Mouse (Mus musculus) myocyte (in vitro differentiated cells): ENCODE measurements around the gene Sox18. TPM values are rescaled to one million over a fixed set of nuclear protein-coding genes. Genes with fewer than 3 reads are reported as not detected.

Experiments
- H3K27me3 ChIP-seq: one replicate; pipeline ENCODE4 v1.6.1; 2011; ENCODE audit not compliant: control insufficient read depth, insufficient read depth, insufficient read length
- H3K36me3 ChIP-seq: one replicate; pipeline ENCODE4 v1.6.1; 2011; ENCODE audit not compliant: control insufficient read depth, insufficient read depth
- H3K4me2 ChIP-seq: one replicate; pipeline ENCODE4 v1.6.1; 2011; ENCODE audit warnings: low read depth, control low read depth
- H3K4me3 ChIP-seq: one replicate; pipeline ENCODE4 v1.5.1; 2011; ENCODE audit warnings: mild to moderate bottlenecking, control low read depth, moderate library complexity
- H3K79me2 ChIP-seq: one replicate; pipeline ENCODE4 v1.6.1; 2011; ENCODE audit not compliant: control insufficient read depth, insufficient read depth
- H3ac ChIP-seq: one replicate; pipeline ENCODE4 v1.6.1; 2011; ENCODE audit not compliant: control insufficient read depth, insufficient read length
- CEBPB ChIP-seq: IDR thresholded peaks from 2 replicates; pipeline ENCODE4 v1.6.1; 2011; ENCODE audit warnings: mild to moderate bottlenecking, moderate library complexity; ENCODE audit not compliant: poor library complexity, insufficient read depth, severe bottlenecking
- E2F4 ChIP-seq: IDR thresholded peaks from one replicate; pipeline ENCODE4 v1.6.1; 2011; ENCODE audit warnings: mild to moderate bottlenecking, control low read depth, moderate library complexity; ENCODE audit not compliant: insufficient read depth
- MAX ChIP-seq: IDR thresholded peaks from one replicate; pipeline ENCODE4 v1.6.1; 2011; ENCODE audit warnings: low read depth, mild to moderate bottlenecking, control low read depth
- MYOD1 ChIP-seq, 3 experiments: IDR thresholded peaks; one replicate each; pipeline ENCODE4 v1.6.1; 2011; ENCODE audit warnings: control low read depth in 2 of 3, low read depth in 2 of 3, mild to moderate bottlenecking in 2 of 3, moderate library complexity in 1 of 3; ENCODE audit not compliant: insufficient read length in 2 of 3, control insufficient read depth in 1 of 3
- MYOG ChIP-seq, 3 experiments: IDR thresholded peaks; one replicate each; pipeline ENCODE4 v1.6.1; 2011; ENCODE audit warnings: control low read depth in 2 of 3, low read depth in 2 of 3, mild to moderate bottlenecking in 2 of 3; ENCODE audit not compliant: insufficient read length in 2 of 3, control insufficient read depth in 1 of 3, insufficient read depth in 1 of 3
- POLR2A ChIP-seq: IDR thresholded peaks from one replicate; pipeline ENCODE4 v1.6.1; 2011; ENCODE audit warnings: low read depth, mild to moderate bottlenecking, control low read depth, moderate library complexity; ENCODE audit not compliant: insufficient read length
- POLR2AphosphoS2 ChIP-seq: IDR thresholded peaks from one replicate; pipeline ENCODE4 v1.6.1; 2011; ENCODE audit warnings: low read depth, control low read depth; ENCODE audit not compliant: insufficient read length
- REST ChIP-seq: IDR thresholded peaks from one replicate; pipeline ENCODE4 v1.6.1; 2011; ENCODE audit warnings: mild to moderate bottlenecking, control low read depth, moderate library complexity; ENCODE audit not compliant: insufficient read depth, insufficient read length
- SRF ChIP-seq: IDR thresholded peaks from one replicate; pipeline ENCODE4 v1.6.1; 2011; ENCODE audit warnings: low read depth; ENCODE audit not compliant: control insufficient read depth, insufficient read length
- TCF12 ChIP-seq: IDR thresholded peaks from one replicate; pipeline ENCODE4 v1.6.1; 2011; ENCODE audit warnings: mild to moderate bottlenecking, control low read depth; ENCODE audit not compliant: poor library complexity, insufficient read depth, severe bottlenecking
- TCF3 ChIP-seq: IDR thresholded peaks from one replicate; pipeline ENCODE4 v1.6.1; 2011; ENCODE audit warnings: low read depth, control low read depth; ENCODE audit not compliant: insufficient read length
- USF1 ChIP-seq: IDR thresholded peaks from one replicate; pipeline ENCODE4 v1.6.1; 2011; ENCODE audit warnings: low read depth, mild to moderate bottlenecking, control low read depth, moderate library complexity
- polyA plus RNA-seq: library from polyadenylated mRNA; unstranded; fragments of >200 nt; fragmentation: generic; extraction: Trizol; gene quantifications from one replicate; pipeline ENCODE4 v1.2.1, GENCODE M21; 2012; ENCODE audit warnings: missing spikeins

Sox18 gene
- polyA plus RNA-seq, 1 experiment, result 0.04 TPM

GRCm38 (mm10) chr2:181646626-181647472, 24.6 kb downstream of the Sox18 start:
- Histone ChIP-seq H3K4me2 (no peak overlapping the region), H3ac (no peak overlapping the region), H3K79me2 (no peaks in the 10 kb centered on the region), H3K36me3 (peaks cover 51% of the 10 kb centered on the region), H3K4me3 (no peak overlapping the region), H3K27me3 (no peaks in the 10 kb centered on the region)
- TF ChIP-seq POLR2A (no peak), POLR2AphosphoS2 (no peak), E2F4 (no peak), USF1 (no peak), MYOD1 (IDR thresholded peaks at IDR 0.05; ENCODE audit: control insufficient read depth in 1 of 3, insufficient read length in 2 of 3, low read depth in 2 of 3) (no peak), MYOG (IDR thresholded peaks at IDR 0.05; ENCODE audit: control insufficient read depth in 1 of 3, insufficient read depth in 1 of 3, insufficient read length in 2 of 3, low read depth in 2 of 3) (no peak), TCF12 (no peak), REST (no peak), SRF (no peak), TCF3 (no peak)

- Histone ChIP-seq H3K27me3 (no peaks in the 10 kb centered on the region), H3ac (no peak overlapping the region), H3K79me2 (no peaks in the 10 kb centered on the region), H3K4me2 (no peak overlapping the region), H3K36me3 (peaks cover 57% of the 10 kb centered on the region), H3K4me3 (no peak overlapping the region)
- TF ChIP-seq POLR2AphosphoS2, result no peak
- no peak for TF ChIP-seq REST
- no peak for TF ChIP-seq USF1
- TF ChIP-seq TCF12, result no peak
- TF ChIP-seq POLR2A, result no peak
- TF ChIP-seq CEBPB, result no peak
These were observed 25.8 kb downstream of the Sox18 start for GRCm38 (mm10) chr2:181645666-181646065.

- Histone ChIP-seq H3K79me2 (no peaks in the 10 kb centered on the region), H3K27me3 (no peaks in the 10 kb centered on the region), H3K4me2 (no peak overlapping the region), H3ac (no peak overlapping the region), H3K36me3 (peaks cover 52% of the 10 kb centered on the region), H3K4me3 (no peak overlapping the region)
- TF ChIP-seq USF1 (no peak), TCF3 (no peak), MYOD1 (IDR thresholded peaks at IDR 0.05; ENCODE audit: control insufficient read depth in 1 of 3, insufficient read length in 2 of 3, low read depth in 2 of 3) (no peak), MAX (no peak), MYOG (IDR thresholded peaks at IDR 0.05; ENCODE audit: control insufficient read depth in 1 of 3, insufficient read depth in 1 of 3, insufficient read length in 2 of 3, low read depth in 2 of 3) (no peak), CEBPB (no peak)
These were observed 27.1 kb downstream of the Sox18 start for GRCm38 (mm10) chr2:181644361-181644760.

GRCm38 (mm10) chr2:181635865-181636264, 35.6 kb downstream of the Sox18 start:
- H3K36me3 ChIP-seq, result peaks cover 55% of the 10 kb centered on the region
- no peaks in the 10 kb centered on the region for H3K79me2 ChIP-seq

GRCm38 (mm10) chr2:181632624-181633023, 38.8 kb downstream of the Sox18 start:
- Histone ChIP-seq H3K36me3 (peaks cover 47% of the 10 kb centered on the region), H3K4me2 (no peak overlapping the region), H3K79me2 (no peaks in the 10 kb centered on the region), H3K4me3 (no peak overlapping the region), H3K27me3 (no peaks in the 10 kb centered on the region), H3ac (no peak overlapping the region)
- TF ChIP-seq TCF12, result no peak
- no peak for TF ChIP-seq SRF
- TF ChIP-seq MAX, result no peak
- TF ChIP-seq CEBPB, result no peak
- no peak for TF ChIP-seq MYOG (IDR thresholded peaks at IDR 0.05; ENCODE audit: control insufficient read depth in 1 of 3, insufficient read depth in 1 of 3, insufficient read length in 2 of 3, low read depth in 2 of 3)
- TF ChIP-seq POLR2AphosphoS2, result no peak
- TF ChIP-seq E2F4, result no peak
- TF ChIP-seq REST, result no peak
- no peak for TF ChIP-seq TCF3
- TF ChIP-seq POLR2A, result no peak
- TF ChIP-seq MYOD1 (IDR thresholded peaks at IDR 0.05; ENCODE audit: control insufficient read depth in 1 of 3, insufficient read length in 2 of 3, low read depth in 2 of 3), result no peak
- TF ChIP-seq USF1, result no peak

More at GRCm38 (mm10) chr2:181635865-181636264, 35.6 kb downstream of the Sox18 start:
- H3K27me3 ChIP-seq, result no peaks in the 10 kb centered on the region
- TF ChIP-seq MYOG (IDR thresholded peaks at IDR 0.05; ENCODE audit: control insufficient read depth in 1 of 3, insufficient read depth in 1 of 3, insufficient read length in 2 of 3, low read depth in 2 of 3) (no peak), USF1 (no peak), MYOD1 (IDR thresholded peaks at IDR 0.05; ENCODE audit: control insufficient read depth in 1 of 3, insufficient read length in 2 of 3, low read depth in 2 of 3) (no peak), CEBPB (no peak), TCF12 (no peak), POLR2A (no peak), POLR2AphosphoS2 (no peak), TCF3 (no peak), REST (no peak), MAX (no peak), SRF (no peak)
- no peak overlapping the region for H3ac ChIP-seq
- no peak overlapping the region for H3K4me3 ChIP-seq
- no peak overlapping the region for H3K4me2 ChIP-seq
